In genomic region chr12:14285870-14286535, GRCm38 (mm10) we compare ENCODE assay signal across 13 mouse cellular contexts.
A peak's percentile ranks its signal among the peaks of the same experiment; 100 is the strongest.
DNase-seq lines count a peak whose midpoint lies in the region; ATAC-seq and TF ChIP-seq lines count a peak whose summit lies in the region.
"Had no signal": no experiment of that assay in that cellular context is flagged by ENCODE, and none has a peak within 500 bp of the region (broad histone marks: within the 10 kb centered on the region; RNA-seq: fewer than 3 reads in every experiment).

No protein-coding gene starts in this region.

- H3K27me3 ChIP-seq in kidney, adult 2 months (replicated peaks; ENCODE audit: control insufficient read depth, insufficient read depth, low read length): no peaks in the 10 kb centered on the region; the same call in 1 of the 2 replicates
- no peaks in the 10 kb centered on the region for H3K27me3 ChIP-seq in stomach, embryonic 16.5 days (ENCODE audit: control insufficient read depth, insufficient read depth, low read length)
- H3K27me3 ChIP-seq in hindbrain, embryonic 13.5 days: no peaks in the 10 kb centered on the region
- H3K27me3 ChIP-seq: embryonic facial prominence, embryonic 13.5 days; hindbrain, embryonic 12.5 days; liver, embryonic 13.5 days had no signal

- H3K36me3 ChIP-seq in kidney, adult 2 months (ENCODE audit: control insufficient read depth, insufficient read depth, low read length): no peaks in the 10 kb centered on the region
- no peaks in the 10 kb centered on the region for H3K36me3 ChIP-seq in stomach, embryonic 16.5 days (ENCODE audit: control insufficient read depth, insufficient read depth, low read length)
- no peaks in the 10 kb centered on the region for H3K36me3 ChIP-seq in hindbrain, embryonic 13.5 days
- H3K36me3 ChIP-seq: embryonic facial prominence, embryonic 13.5 days; hindbrain, embryonic 12.5 days; liver, embryonic 13.5 days had no signal

- ATAC-seq in stomach, embryonic 16.5 days (ENCODE audit: insufficient read depth, low FRiP score): peak; percentile 86
- no peak for ATAC-seq in megakaryocyte progenitor cell, adult 5-6 weeks (replicated peaks; ENCODE audit: poor library complexity)
- no peak for ATAC-seq in hindbrain, embryonic 13.5 days (ENCODE audit: low FRiP score)

- H3K4me1 ChIP-seq in kidney, adult 2 months (ENCODE audit: control insufficient read depth, insufficient read depth, low read length): 0 out of 2 replicates have a peak, but pooled peaks cover 2% of the 10 kb centered on the region
- no peaks in the 10 kb centered on the region for H3K4me1 ChIP-seq in lung, adult 2 months (ENCODE audit: control insufficient read depth, insufficient read depth, low read length)
- H3K4me1 ChIP-seq in stomach, embryonic 16.5 days (ENCODE audit: control insufficient read depth, insufficient read depth, low read length): 0 out of 2 replicates have a peak, but pooled peaks cover 3% of the 10 kb centered on the region
- peaks cover 7% of the 10 kb centered on the region for H3K4me1 ChIP-seq in hindbrain, embryonic 13.5 days (replicated peaks)
- H3K4me1 ChIP-seq: embryonic facial prominence, embryonic 13.5 days; hindbrain, embryonic 12.5 days; liver, embryonic 13.5 days had no signal

- no peak overlapping the region for H3K9ac ChIP-seq in stomach, embryonic 16.5 days (ENCODE audit: low read length)
- H3K9ac ChIP-seq in hindbrain, embryonic 13.5 days: no peak overlapping the region
- H3K9ac ChIP-seq: embryonic facial prominence, embryonic 13.5 days; hindbrain, embryonic 12.5 days; liver, embryonic 13.5 days had no signal

- peak; percentile 74 for DNase-seq in cerebellum, postnatal 10 days
- DNase-seq in cerebellum, adult 18-20 months: no peak
- DNase-seq in kidney, adult 2 months: peak; percentile 90
- DNase-seq in lung, adult 2 months: peak; percentile 56
- DNase-seq in heart, postnatal 4 days: no peak
- DNase-seq: liver, embryonic 13.5 days; retina, postnatal 1 day; thymus, adult 2 months had no signal

- WGBS in kidney, adult 2 months: 51% methylated on average over 2 of the region's 2 CpGs
- WGBS in lung, adult 2 months: 70% methylated on average over 2 of the region's 2 CpGs
- 55% methylated on average over 2 of the region's 2 CpGs for WGBS in stomach, embryonic 16.5 days
- 97% methylated on average over 2 of the region's 2 CpGs for WGBS in hindbrain, embryonic 13.5 days

- TF ChIP-seq POLR2A in kidney, adult 2 months (IDR thresholded peaks at IDR 0.05; ENCODE audit: low read depth, low read length): no peak
- no peak for TF ChIP-seq POLR2A in lung, adult 2 months (IDR thresholded peaks at IDR 0.05; ENCODE audit: borderline replicate concordance, extremely low read depth, low read depth, low read length)

- no peak overlapping the region for H3K4me3 ChIP-seq in kidney, adult 2 months (ENCODE audit: insufficient read depth, low read depth, low read length)
- no peak overlapping the region for H3K4me3 ChIP-seq in lung, adult 2 months (replicated peaks; ENCODE audit: extremely low read depth, low read depth, low read length)
- H3K4me3 ChIP-seq in stomach, embryonic 16.5 days (replicated peaks; ENCODE audit: low read length): no peak overlapping the region
- no peak overlapping the region for H3K4me3 ChIP-seq in hindbrain, embryonic 13.5 days
- H3K4me3 ChIP-seq: embryonic facial prominence, embryonic 13.5 days; hindbrain, embryonic 12.5 days; liver, embryonic 13.5 days had no signal

- H3K4me2 ChIP-seq in stomach, embryonic 16.5 days (ENCODE audit: low read depth, low read length): no peak overlapping the region
- H3K4me2 ChIP-seq in hindbrain, embryonic 13.5 days: no peak overlapping the region
- H3K4me2 ChIP-seq: embryonic facial prominence, embryonic 13.5 days; hindbrain, embryonic 12.5 days; liver, embryonic 13.5 days had no signal

- TF ChIP-seq CTCF in kidney, adult 2 months (conservative IDR thresholded peaks at IDR 0.05; ENCODE audit: insufficient read depth, insufficient read length, low read depth, low read length): no peak
- no peak for TF ChIP-seq CTCF in lung, adult 2 months (IDR thresholded peaks at IDR 0.05; ENCODE audit: insufficient read depth, low read length)

- 0 out of 2 replicates have a peak overlapping the region, but pooled peaks have one; percentile 23 for H3K27ac ChIP-seq in kidney, adult 2 months (ENCODE audit: insufficient read depth, low read depth, low read length)
- peak overlapping the region; percentile 69 for H3K27ac ChIP-seq in stomach, embryonic 16.5 days (ENCODE audit: low read length)
- H3K27ac ChIP-seq in hindbrain, embryonic 13.5 days: no peak overlapping the region
- H3K27ac ChIP-seq: embryonic facial prominence, embryonic 13.5 days; hindbrain, embryonic 12.5 days; liver, embryonic 13.5 days had no signal

- H3K9me3 ChIP-seq in stomach, embryonic 16.5 days (replicated peaks; ENCODE audit: control insufficient read depth, low read length): no peaks in the 10 kb centered on the region
- H3K9me3 ChIP-seq in hindbrain, embryonic 13.5 days: no peaks in the 10 kb centered on the region
- H3K9me3 ChIP-seq: embryonic facial prominence, embryonic 13.5 days; hindbrain, embryonic 12.5 days; liver, embryonic 13.5 days had no signal

Comparison
In these comparisons a context has a peak if more than half of its experiments do, and no peak if none do; other contexts are left out.
1. DNase-seq: peak in cerebellum, postnatal 10 days (2 of 2), kidney, adult 2 months (single experiment) and lung, adult 2 months (single experiment); none in cerebellum, adult 18-20 months (0 of 2) and heart, postnatal 4 days (single experiment).